Mouse (Mus musculus): ENCODE results near the gene Med29.
"Not testable (repeated sequence)": the region's sequence is repeated elsewhere in the genome, so short reads cannot be mapped to it uniquely, and the experiment has no call there.

Med29 gene

GRCm38 (mm10) chr7:28393272-28393951 is 904 bp upstream of the Med29 start:
- DNase-seq, result no peak

GRCm38 (mm10) chr7:28390331-28390730 is 2.2 kb downstream of the Med29 start:
- no peak for DNase-seq

GRCm38 (mm10) chr7:28387384-28387783 is 5.1 kb downstream of the Med29 start:
- not testable (repeated sequence) for DNase-seq

DNA sequence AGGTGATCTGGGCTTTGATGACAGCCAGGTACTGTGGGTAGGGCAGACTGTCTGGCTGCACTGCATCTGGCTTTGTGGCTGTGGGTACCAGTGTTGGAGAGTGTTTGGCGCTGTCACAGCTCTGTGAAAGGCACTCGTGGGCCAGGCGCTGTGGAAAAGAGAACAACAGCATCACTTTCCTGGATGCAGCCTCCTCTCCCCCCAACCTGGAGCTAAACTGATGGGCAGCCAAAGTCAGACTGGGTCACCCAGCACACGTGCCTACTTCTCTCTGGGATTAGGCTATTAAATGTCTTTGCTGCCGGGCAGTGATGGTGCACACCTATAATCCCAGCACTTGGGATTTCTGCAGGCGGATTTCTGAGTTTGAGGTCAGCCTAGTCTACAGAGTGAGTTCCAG is 5.6 kb downstream of the Med29 start:
- not testable (repeated sequence) for DNase-seq

DNA sequence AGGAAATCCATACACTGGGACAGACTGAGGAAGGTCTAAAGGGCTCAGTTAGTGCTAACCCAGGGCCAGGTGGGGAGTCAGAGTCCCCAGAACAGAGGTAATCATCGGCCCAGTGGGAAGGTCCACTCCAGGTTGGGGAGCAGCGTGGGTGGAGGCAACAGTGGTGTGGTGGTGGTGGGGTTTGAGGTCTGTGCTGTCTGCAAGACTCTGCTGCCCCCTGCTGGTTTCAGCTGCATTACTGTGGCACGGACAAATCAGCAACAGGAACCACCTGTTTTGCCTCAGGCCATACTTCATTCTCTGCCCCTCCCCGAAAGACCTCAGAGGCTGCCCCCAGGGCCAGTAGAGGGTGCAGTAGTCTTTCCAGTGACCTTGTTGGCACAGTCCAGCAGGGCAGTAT is 6.0 kb downstream of the Med29 start:
- DNase-seq, result peak; percentile 56

GRCm38 (mm10) chr7:28386007-28386406 is 6.5 kb downstream of the Med29 start:
- DNase-seq, result no peak

DNA sequence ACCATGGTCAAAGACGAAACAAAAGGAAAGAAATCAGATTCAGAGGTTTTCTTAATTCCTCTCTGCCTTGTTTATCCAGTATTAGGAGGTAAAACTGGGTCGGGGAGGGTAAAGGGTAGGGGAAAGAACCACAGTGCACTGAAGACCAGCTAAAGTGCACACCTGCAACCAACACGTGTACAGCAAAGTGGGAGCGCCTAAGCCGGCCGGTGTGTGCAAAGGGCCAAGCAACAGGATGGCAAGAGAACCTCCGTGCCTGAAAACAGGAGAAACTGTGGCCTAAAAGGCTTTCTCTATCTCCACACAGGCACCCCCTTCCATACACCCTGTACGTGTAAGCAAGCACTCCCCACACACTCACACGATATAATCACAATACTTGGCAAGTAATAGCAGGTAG is 7.3 kb downstream of the Med29 start:
- DNase-seq, result no peak

DNA sequence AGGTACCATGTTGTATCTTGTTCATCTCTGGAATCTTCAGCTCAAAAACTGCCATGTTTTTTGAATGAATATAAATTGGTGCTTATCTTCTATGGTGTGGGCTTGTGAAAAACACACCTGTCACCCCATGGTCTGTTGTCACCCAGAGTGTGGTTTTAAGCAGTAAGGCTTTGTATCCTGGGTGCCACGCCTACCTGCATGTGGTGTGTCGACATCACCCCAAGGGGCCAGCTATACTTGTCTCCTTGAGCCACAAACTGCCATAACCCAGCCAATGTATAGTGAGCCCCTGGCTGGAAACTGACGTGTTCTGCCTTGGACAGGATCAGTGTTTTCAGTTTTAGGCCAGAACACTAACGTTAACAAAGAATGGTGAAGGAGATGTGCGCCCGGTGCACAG is 8.3 kb downstream of the Med29 start:
- DNase-seq, result no peak

DNA sequence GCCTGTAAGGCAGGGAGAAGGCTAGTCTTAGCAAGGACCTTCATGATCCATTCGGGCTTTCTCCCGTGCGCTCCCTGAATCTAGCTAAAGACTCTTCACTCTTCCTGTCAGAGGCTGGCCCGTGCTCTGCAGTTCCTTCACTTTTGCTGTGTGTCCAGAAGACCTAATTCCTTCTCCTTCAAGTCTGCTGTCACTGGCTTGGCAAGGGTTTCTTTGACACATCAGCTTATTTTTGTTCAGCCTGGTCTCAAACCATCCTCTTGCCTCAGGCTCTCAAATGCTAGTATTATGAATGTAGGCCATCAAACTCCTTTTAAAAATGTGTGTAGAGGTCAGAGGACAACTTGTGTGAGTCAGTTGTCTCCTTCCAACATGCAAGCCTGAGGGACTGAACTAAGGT is 8.9 kb downstream of the Med29 start:
- DNase-seq, result no peak

DNA sequence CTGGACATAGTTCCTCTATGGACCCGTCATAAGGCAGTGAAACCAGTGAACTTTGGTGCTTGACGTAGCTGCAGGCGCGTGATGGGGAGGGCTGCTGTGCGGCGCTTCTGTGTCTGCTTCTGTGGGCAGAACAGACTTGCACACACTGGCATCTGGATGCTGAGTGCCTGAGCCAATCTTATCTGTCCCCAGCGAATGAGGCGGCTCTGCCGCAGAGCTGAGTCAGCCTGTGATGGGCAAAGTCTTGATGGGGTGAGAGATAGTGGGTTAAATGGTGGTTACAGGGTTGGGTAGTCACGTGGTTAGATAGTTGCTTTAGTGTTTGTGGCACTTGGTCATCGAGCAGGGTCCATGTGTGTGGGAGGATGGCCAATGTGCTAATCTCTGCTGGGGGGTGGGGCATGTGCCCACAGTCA is 9.5 kb downstream of the Med29 start:
- DNase-seq, result no peak

GRCm38 (mm10) chr7:28382347-28382951 is 10.1 kb downstream of the Med29 start:
- no peak for DNase-seq

- no peak for DNase-seq
These were observed 10.6 kb downstream of the Med29 start for GRCm38 (mm10) chr7:28381938-28382337.

- no peak for DNase-seq
These were observed 11.3 kb downstream of the Med29 start for GRCm38 (mm10) chr7:28381017-28381790.

DNA sequence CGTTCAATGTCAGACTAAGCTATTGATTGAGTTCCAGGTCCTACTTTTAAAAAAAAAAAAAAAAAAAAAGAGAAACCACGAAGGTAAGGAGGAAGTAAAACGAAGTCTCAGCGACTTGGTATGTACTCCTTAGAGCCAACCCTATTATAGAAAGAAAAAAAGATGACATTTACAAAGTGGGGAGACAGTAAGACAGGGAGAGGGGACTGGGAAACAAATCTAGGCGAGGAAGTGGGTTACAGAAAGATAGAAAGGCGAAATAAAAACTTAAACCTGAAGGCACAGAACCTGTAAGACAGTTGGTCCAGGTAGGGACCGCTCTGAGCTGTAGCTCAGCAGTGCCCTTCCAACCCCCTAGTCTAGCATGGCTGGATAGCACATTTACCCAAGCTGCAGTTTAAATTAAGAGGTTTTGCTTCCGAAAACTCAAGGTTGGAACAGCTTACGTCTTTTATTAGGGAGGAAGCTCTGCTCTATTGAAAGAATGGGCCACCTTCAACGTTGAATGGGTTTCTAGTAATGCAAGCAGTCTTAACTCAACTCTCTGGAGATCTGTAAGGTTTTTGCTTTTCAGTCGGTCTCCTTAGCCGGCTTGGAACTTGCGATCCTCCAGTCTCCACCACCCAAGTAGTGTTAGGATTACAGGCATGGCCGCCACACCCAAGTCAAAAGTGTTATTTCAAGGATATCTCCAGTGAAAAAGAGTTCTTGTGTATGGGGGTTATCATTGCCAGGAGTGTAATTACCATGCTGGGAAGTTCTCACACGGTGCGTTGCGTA is 12.1 kb downstream of the Med29 start, which contains the start of gene Zfp36:
Gene Zfp36 (minus strand): TSS at position 17 of the 780 bp plus-strand sequence.
- DNase-seq, result no peak

- peak; percentile 69 for DNase-seq
These were observed 13.5 kb downstream of the Med29 start for GRCm38 (mm10) chr7:28378769-28379651.

- peak; percentile 52 for DNase-seq
These were observed 14.3 kb downstream of the Med29 start for GRCm38 (mm10) chr7:28378066-28378690.

DNA sequence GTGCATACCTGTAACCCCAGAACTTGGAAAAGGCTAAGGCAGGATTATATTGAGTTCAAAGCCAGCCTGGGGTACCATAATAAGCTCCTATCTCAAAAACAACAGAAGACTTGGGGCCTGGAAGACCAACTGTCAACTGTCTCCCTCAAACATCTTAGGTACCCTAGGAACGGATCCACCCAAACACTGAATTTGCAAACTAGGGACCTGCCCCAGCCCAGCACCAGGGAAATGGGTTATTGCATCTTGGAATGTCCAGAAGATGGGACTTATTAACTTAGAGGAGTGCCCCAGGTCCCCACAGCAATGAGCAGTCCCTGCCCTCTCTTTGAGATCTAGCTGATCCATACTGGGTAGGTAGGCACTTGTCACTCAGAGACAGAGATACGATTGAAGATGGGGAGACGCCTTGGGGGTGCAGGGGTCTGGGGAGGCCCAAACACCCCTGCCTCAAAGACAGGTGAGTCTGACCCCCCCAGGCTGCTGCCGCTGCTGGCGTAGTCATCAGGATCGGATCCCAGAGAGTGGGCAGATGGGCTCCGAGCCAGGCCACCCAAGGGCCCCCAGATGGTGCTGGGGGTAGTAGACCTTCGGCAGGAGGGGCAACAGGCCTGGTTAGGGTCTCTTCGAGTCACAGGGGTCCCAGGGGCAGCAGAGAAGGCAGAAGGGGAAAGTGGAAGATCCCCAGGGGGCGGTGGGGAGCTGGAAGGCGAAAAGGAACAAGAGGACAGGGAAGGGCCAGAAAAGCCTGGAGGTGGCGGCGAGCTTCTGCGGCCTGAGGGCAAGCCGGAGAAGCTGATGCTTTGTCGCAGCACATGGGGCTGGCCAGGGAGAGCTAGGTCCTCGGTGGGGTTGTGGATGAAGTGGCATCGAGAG is 15.1 kb downstream of the Med29 start:
- DNase-seq, result peak; percentile 46

DNA sequence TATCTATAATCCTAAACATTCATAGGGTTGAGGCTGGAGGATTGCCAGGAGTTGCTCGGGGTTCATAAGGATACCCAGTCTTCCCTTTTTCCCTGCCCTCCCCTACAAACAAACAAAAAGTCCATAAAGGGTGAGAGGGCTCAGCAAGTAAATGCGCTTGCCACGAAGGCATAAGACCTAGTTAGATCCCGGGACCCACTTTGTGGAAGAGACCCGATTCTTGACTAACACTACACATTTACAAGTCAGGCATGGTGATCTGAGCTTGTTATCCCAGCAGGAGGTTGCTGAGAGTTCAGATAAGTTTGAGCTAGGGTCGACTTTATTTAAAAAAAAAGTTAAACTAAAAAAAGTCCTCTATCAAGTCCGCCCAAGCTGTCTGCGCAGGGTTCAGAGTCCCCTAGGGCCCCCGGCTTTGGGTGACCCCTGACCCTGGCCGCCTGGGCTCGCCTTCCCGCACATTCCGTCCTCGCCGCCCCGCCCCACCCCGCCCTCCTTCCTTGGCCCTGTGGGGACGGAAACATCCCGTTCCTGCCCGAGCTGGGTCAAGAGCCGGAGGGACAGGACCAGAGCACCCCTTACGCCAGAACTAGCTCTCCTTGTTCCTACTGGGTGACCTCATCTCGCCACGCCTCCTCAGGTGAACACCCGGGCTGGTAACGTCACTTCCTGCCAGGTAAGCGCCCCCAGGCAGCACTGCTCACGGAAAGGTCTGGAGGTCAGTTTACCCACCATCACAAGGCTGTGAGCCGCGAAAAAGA is 16.3 kb downstream of the Med29 start:
- no peak for DNase-seq

DNA sequence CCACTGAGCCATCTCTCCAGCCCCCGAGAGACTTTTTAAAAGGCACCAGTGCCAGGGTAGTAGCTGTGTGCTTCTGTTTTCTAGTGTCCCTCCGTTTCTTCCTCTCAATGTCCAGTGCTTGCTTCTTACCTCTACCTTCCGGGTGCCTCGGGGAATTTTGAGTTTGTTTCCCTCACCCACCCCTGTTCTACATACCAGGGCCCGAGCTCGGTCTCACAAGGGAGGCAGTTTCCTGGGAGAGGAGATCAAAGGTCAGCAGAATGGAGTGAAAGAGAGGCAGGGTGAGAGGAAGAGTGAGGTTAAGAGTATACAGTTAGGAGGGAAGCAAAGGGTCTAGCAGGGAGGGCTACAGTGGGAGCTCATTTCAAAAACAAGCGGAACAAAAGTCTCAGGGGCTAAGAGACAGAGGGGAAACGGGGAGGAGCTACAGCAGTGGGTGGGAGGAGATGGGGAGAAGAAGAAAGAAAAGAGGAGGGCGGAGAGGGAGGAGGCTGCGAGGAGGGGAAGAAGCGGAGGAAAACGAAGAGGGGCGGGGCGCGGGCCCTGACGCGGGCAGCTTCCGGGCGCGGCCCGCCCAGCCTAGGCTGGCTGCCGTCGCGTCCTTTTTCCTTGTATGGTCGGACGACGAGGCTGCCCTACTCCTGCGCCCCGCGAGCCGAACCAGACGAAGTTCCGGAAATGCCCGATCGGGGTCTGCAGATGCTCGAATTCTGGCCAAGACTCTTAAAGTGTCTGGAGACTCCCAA is 17.2 kb downstream of the Med29 start:
- DNase-seq, result peak; percentile 60

Data from cerebellum, adult 11-12 months (tissue).